Mouse (Mus musculus) midbrain, embryonic 14.5 days (tissue): ENCODE measurements around the gene Ctns. TPM values are rescaled to one million over a fixed set of nuclear protein-coding genes. Genes with fewer than 3 reads are reported as not detected.

ENCODE experiments used
- ATAC-seq: fragments of 200-750 bp; cut with Nextera tagmentation; 2 replicates; pipeline ENCODE4 v1.8.0; 2017; ENCODE audit warnings: moderate number of reproducible peaks, moderate library complexity; ENCODE audit not compliant: low FRiP score, low TSS enrichment
- DNase-seq: peaks from one replicate; pipeline ENCODE4 v3.0.0-alpha.2; 2015
- H3K27ac ChIP-seq: fragments of 300-500 bp; sonication (generic); replicated peaks from 2 replicates; pipeline ENCODE4 v1.5.1; 2014; ENCODE audit warnings: mild to moderate bottlenecking, low read depth, low read length, moderate library complexity
- H3K27me3 ChIP-seq: fragments of 300-500 bp; sonication (generic); 2 replicates; pipeline ENCODE4 v1.6.1; 2014; ENCODE audit warnings: low read length, control low read depth, mixed read lengths; ENCODE audit not compliant: control insufficient read depth, insufficient read depth
- H3K36me3 ChIP-seq: fragments of 300-500 bp; sonication (generic); 2 replicates; pipeline ENCODE4 v1.6.1; 2014; ENCODE audit warnings: low read length, control low read depth; ENCODE audit not compliant: control insufficient read depth, insufficient read depth
- H3K4me1 ChIP-seq: fragments of 300-500 bp; sonication (generic); 2 replicates; pipeline ENCODE4 v1.6.1; 2014; ENCODE audit warnings: mild to moderate bottlenecking, antibody characterized with exemption, low read length, control low read depth; ENCODE audit not compliant: control insufficient read depth, insufficient read depth
- H3K4me2 ChIP-seq: fragments of 300-500 bp; sonication (generic); 2 replicates; pipeline ENCODE4 v1.6.1; 2014; ENCODE audit warnings: mild to moderate bottlenecking, low read length, moderate library complexity
- H3K4me3 ChIP-seq: fragments of 300-500 bp; sonication (generic); replicated peaks from 2 replicates; pipeline ENCODE4 v1.5.1; 2014; ENCODE audit warnings: low read depth, low read length
- H3K9ac ChIP-seq: fragments of 300-500 bp; sonication (generic); replicated peaks from 2 replicates; pipeline ENCODE4 v1.6.1; 2014; ENCODE audit warnings: mild to moderate bottlenecking, low read length, moderate library complexity
- H3K9me3 ChIP-seq: fragments of 300-500 bp; sonication (generic); 2 replicates; pipeline ENCODE4 v1.6.1; 2016; ENCODE audit warnings: low read length, control low read depth, mixed read lengths; ENCODE audit not compliant: control insufficient read depth
- WGBS: fragments of 180-500 bp; shearing (Covaris S2); extraction: QIAGEN DNeasy Blood & Tissue Kit; methylation state at CpG from one replicate; pipeline ENCODE4 v1.1.7; 2014; 5-methylcytosine and 5-hydroxymethylcytosine counted together
- polyA plus RNA-seq: library from polyadenylated mRNA; unstranded; fragments of >200 nt; fragmentation: Nextera tagmentation; extraction: Ambion mirVana; gene quantifications from 2 replicates; pipeline ENCODE4 v1.2.1, GENCODE M21; 2014

Gene Ctns
- polyA plus RNA-seq: 18.1 and 23.0 TPM in 2 replicates

DNA sequence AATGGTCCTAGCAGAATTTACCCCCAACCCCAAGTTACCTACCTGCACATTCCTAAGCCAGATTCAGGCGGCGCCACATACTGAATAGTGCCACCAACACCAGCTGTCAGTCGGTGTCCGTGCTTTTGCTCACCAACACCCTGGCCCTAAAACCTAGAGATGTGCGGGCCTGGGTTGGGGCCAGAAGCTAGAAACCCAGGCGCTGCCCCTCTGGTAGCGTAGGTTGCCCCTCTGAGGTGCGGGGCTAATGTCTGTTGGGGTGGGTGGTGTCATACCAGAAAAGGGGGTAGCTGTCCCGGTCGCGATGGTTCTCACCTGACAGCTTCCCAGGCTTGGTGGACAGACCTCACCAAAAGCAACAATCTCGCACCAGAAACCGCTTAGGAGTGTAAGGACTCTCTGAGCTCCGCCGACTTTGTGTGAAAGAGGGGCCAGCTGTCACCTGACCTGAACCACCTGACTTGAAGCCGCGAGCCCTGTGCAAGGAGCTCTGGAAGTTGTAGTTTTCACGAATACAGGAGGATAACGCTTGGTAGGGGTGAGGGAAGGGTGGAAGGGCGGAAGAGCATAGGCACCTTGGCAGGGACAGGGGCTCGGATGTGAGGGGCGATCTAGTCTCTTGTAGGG is at the start of gene Ctns:
Ctns (minus strand) TSS at position 440 of the 627 bp plus-strand sequence.
- H3K9me3 ChIP-seq: no peaks in the 10 kb centered on the region
- peaks cover 17% of the 10 kb centered on the region for H3K4me1 ChIP-seq
- H3K4me3 ChIP-seq: peak within 1 kb of the TSS; percentile 56
- H3K9ac ChIP-seq: peak within 1 kb of the TSS; percentile 77
- no peaks in the 10 kb centered on the region for H3K27me3 ChIP-seq
- peaks cover 11% of the 10 kb centered on the region for H3K36me3 ChIP-seq
- under 1% methylated on average over 22 of the region's 22 CpGs for WGBS
- H3K27ac ChIP-seq: peak within 1 kb of the TSS; percentile 34; the same call in 1 of the 2 replicates
- ATAC-seq (peak; percentile 95), DNase-seq (peak; percentile 90)
- peak within 1 kb of the TSS; percentile 93 for H3K4me2 ChIP-seq

DNA sequence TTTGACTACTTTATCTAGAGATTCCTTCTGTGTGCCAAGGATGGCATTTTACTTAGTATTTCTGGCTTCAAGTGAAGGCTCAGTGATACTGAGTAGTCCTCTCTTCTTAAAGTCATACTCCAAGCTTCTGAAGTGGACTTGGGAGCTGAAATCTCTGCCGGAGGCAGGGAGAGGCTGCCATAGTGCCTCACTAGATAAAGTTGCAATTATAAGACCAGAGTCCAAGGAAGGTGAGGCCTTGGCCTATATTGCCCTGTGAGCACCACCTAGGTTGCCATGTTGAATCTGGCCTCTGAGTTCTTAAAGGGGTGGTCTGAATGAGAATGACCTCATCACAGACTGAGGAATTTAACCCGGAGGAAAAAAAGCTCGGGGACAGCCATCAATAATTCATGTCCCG is 43.9 kb upstream of the Ctns start:
- no peaks in the 10 kb centered on the region for H3K36me3 ChIP-seq
- no peak overlapping the region for H3K27ac ChIP-seq
- H3K27me3 ChIP-seq: no peaks in the 10 kb centered on the region
- no peak overlapping the region for H3K4me3 ChIP-seq
- ATAC-seq (no peak), DNase-seq (no peak)
- H3K4me2 ChIP-seq: no peak overlapping the region
- 86% methylated on average over 4 of the region's 4 CpGs for WGBS
- H3K9me3 ChIP-seq: no peaks in the 10 kb centered on the region
- no peaks in the 10 kb centered on the region for H3K4me1 ChIP-seq
- no peak overlapping the region for H3K9ac ChIP-seq

DNA sequence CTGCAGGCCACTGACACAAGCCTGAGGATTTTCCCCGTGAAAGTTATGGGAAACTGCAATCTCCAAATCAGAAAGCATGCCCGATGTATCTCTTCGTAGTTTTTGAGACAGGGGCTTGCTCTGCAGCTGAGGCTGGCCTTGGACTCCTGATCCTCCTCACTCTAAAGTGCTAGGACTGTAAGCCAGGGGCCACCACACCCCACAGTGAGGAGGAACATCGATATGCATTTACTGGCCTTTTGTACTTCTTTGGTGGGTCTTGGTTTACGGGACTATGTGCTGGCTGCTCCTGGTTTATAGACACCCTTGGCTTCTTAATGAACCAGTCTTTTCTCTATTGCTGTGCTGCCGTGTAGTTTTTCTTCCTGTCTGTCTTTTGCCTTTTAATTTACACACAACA is 43.4 kb upstream of the Ctns start:
- ATAC-seq: no peak
- WGBS: 85% methylated on average over 6 of the region's 6 CpGs
- H3K4me1 ChIP-seq: no peaks in the 10 kb centered on the region

DNA sequence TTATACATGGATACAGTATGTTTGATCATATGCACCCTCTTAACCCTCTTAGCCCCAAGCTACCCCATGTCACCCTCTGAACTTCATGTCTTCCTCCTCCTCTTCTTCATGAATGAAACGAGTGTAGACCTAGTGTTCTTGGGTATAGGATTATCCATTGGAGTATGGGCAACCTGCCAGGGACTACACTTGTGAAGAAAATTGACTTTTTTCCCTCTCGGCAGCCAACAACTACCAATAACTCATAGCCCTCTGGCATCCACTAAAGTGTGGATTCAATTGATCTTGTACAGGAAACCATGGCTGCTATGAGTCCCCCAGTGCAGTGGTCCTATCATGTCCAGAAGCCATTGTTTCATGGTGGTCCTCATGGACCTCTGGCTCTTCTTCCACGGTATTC is 37.9 kb upstream of the Ctns start:
- Histone ChIP-seq H3K36me3 (no peaks in the 10 kb centered on the region), H3K27me3 (no peaks in the 10 kb centered on the region), H3K27ac (no peak overlapping the region), H3K4me2 (no peak overlapping the region), H3K9ac (no peak overlapping the region), H3K4me3 (no peak overlapping the region), H3K4me1 (no peaks in the 10 kb centered on the region), H3K9me3 (no peaks in the 10 kb centered on the region)
- DNase-seq: no peak
- ATAC-seq: no peak
- 75% methylated on average over 3 of the region's 3 CpGs for WGBS

More for the DNA sequence above, 43.4 kb upstream of the Ctns start:
- DNase-seq: no peak
- H3K9ac ChIP-seq: no peak overlapping the region
- H3K4me3 ChIP-seq: no peak overlapping the region
- H3K27me3 ChIP-seq: no peaks in the 10 kb centered on the region
- no peaks in the 10 kb centered on the region for H3K36me3 ChIP-seq
- H3K4me2 ChIP-seq: no peak overlapping the region
- H3K9me3 ChIP-seq: no peaks in the 10 kb centered on the region
- no peak overlapping the region for H3K27ac ChIP-seq

DNA sequence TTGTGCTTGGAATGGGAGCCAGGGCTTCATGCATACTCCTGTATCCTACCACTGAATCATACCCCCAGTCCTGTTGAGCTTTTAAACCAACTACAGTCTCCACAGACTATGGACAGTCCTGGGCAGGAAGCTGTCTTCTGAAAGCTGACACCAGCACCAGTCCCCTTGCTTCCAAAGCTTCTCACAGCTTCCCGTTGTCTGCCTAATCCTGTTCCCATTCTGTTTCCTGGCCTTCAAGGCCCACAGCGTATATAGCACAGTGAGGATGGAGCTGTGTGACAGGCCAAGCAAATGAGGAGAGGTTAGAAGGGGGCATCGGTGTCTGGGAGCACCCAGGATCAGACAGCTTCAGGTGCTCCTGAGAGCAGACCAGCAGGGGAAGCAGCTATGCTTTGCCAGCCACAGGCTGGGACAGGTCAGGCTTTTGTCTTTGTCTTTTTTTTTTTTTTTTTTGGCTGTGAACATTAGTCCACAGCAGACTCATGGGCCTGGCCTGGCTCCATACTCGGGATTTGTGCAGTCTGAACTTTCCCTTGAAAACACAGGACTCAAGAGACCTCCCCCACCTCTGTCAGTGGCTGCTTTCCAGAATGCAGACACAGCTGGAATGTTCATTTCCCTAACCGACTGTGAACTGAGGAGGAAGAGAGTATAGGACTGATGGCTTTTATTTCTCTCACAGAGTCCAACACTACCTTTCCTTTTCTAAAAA is 37.3 kb upstream of the Ctns start:
- 42% methylated on average over 5 of the region's 5 CpGs for WGBS
- Histone ChIP-seq H3K27ac (no peak overlapping the region), H3K4me1 (no peaks in the 10 kb centered on the region), H3K36me3 (no peaks in the 10 kb centered on the region), H3K4me3 (no peak overlapping the region), H3K9me3 (no peaks in the 10 kb centered on the region), H3K9ac (no peak overlapping the region), H3K27me3 (no peaks in the 10 kb centered on the region), H3K4me2 (no peak overlapping the region)
- DNase-seq (peak; percentile 35), ATAC-seq (no peak)

DNA sequence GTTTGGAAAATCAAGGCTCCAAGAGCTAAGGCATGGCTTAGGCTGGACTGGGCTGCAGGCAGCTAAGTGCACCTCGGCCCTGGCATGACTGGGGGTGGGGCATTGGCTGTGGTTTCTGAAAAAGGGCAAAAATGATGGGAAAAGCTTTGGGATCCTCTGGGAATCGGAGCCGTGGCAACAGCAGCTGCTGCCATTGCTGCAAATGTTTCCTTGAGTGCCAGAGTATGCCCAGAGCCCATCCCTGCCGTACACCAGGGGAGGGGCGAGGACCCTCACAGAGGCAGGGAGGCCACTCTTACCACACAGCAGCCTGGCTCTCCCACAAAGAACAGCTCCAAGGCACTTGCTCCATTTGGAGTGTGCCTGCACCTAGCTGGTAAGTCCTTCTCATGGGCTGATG is 35.1 kb upstream of the Ctns start, which contains the start of gene Trpv1:
Trpv1 (plus strand) TSS at position 301 of the 400 bp plus-strand sequence.
- no peaks in the 10 kb centered on the region for H3K4me1 ChIP-seq
- H3K27me3 ChIP-seq: no peaks in the 10 kb centered on the region
- H3K9ac ChIP-seq: no peak within 1 kb of the TSS
- peak; percentile 2 for DNase-seq
- ATAC-seq: no peak
- H3K36me3 ChIP-seq: no peaks in the 10 kb centered on the region
- 77% methylated on average over 5 of the region's 5 CpGs for WGBS
- H3K27ac ChIP-seq: no peak within 1 kb of the TSS
- H3K4me3 ChIP-seq: no peak within 1 kb of the TSS
- H3K4me2 ChIP-seq: no peak within 1 kb of the TSS
- no peaks in the 10 kb centered on the region for H3K9me3 ChIP-seq

DNA sequence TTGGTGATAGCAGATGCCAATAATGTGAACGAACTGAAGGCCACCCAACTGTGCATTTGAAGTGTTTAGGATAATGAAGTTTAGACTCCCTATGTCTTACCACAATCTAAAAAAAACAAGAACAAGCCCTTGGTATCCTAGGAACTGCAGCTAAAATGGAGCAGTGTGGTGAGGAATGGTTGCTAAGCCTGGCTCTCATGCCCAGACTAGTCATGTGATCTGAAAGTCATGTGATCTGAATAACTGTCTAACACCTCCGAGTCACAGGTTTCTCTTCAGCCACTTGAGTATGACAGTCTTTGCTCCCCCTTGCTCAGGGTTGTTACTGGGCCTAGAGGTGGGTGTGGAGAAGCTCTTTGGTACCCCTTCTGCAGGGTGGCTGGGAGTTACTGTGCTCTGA is 33.7 kb upstream of the Ctns start:
- Histone ChIP-seq H3K9ac (no peak overlapping the region), H3K27ac (no peak overlapping the region), H3K4me2 (no peak overlapping the region), H3K4me3 (no peak overlapping the region), H3K4me1 (no peaks in the 10 kb centered on the region), H3K27me3 (no peaks in the 10 kb centered on the region), H3K9me3 (no peaks in the 10 kb centered on the region), H3K36me3 (no peaks in the 10 kb centered on the region)
- no peak for DNase-seq
- 61% methylated on average over 2 of the region's 2 CpGs for WGBS
- ATAC-seq: no peak

DNA sequence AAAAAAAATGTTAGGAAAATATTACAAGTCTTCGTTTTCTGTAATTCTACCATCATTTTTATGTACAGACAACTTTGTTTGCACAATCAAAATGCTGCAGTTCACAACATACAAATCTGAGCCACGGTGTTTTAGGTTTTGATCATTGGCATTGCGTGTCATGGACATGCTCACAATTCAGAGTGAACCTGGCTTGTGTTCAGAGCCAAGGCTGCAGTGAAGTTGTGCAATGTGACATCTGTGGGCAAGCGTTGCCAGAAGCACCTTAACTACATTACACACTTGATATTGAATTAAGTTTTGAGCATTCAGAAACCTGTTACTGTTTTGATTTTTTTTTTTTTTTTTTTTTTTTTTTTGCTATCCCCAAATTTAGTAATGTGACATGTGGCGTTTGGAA is 31.2 kb upstream of the Ctns start:
- H3K36me3 ChIP-seq: no peaks in the 10 kb centered on the region
- H3K4me2 ChIP-seq: no peak overlapping the region
- no peak overlapping the region for H3K4me3 ChIP-seq
- H3K27me3 ChIP-seq: no peaks in the 10 kb centered on the region
- 88% methylated on average over 5 of the region's 5 CpGs for WGBS
- ATAC-seq: no peak
- H3K4me1 ChIP-seq: no peaks in the 10 kb centered on the region
- no peak overlapping the region for H3K9ac ChIP-seq
- H3K27ac ChIP-seq: no peak overlapping the region
- no peaks in the 10 kb centered on the region for H3K9me3 ChIP-seq
- no peak for DNase-seq

DNA sequence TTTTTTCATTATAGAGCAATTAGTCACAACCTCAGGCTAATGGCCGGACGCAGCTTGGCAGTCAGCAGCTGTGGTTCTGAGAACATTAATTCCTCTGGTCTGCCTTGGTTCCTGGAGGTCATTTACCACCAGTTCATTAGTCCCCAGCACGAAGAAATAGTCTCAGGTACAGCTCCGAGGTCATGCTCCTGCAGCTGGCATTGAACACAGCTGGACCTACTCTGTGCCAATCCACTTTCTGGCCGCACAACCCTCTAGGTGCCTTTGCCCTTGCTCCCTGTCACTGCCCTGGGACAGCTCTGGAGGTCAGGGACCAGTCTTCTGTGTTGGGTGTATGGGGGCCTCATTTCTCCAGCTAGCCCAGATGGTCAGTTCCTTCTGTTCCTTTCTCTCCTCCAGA is 30.0 kb upstream of the Ctns start:
- Histone ChIP-seq H3K9me3 (no peaks in the 10 kb centered on the region), H3K9ac (no peak overlapping the region), H3K27ac (no peak overlapping the region), H3K4me2 (no peak overlapping the region), H3K4me3 (no peak overlapping the region), H3K36me3 (no peaks in the 10 kb centered on the region), H3K4me1 (no peaks in the 10 kb centered on the region), H3K27me3 (no peaks in the 10 kb centered on the region)
- ATAC-seq (no peak), DNase-seq (no peak)
- WGBS: 88% methylated on average over 5 of the region's 5 CpGs
